Mouse (Mus musculus) heart, postnatal 0 days (tissue): Measurements from ENCODE around the gene Tnn.

ENCODE experiments used
- CTCF ChIP-seq: IDR thresholded peaks from 2 replicates; pipeline ENCODE4 v1.5.1; 2016; ENCODE audit warnings: antibody characterized with exemption, control low read depth, low read depth
- EP300 ChIP-seq: IDR thresholded peaks from 2 replicates; pipeline ENCODE4 v1.6.1; 2016; ENCODE audit warnings: antibody characterized with exemption, low read depth

GRCm38 (mm10) chr1:160082647-160083046 is 70.7 kb downstream of the Tnn start:
- TF ChIP-seq CTCF: no peak
- no peak for TF ChIP-seq EP300
